Mouse (Mus musculus) heart, embryonic 13.5 days (tissue): ENCODE results near the gene Fndc3b. TPM values are rescaled to one million over a fixed set of nuclear protein-coding genes. Genes with fewer than 3 reads are reported as not detected.
A peak's percentile ranks its signal among the peaks of the same experiment; 100 is the strongest.
"Not testable (repeated sequence)": the region's sequence is repeated elsewhere in the genome, so short reads cannot be mapped to it uniquely, and the experiment has no call there.

ENCODE experiments used
- ATAC-seq: fragments of 200-750 bp; cut with Nextera tagmentation; 2 replicates; pipeline ENCODE4 v1.8.0; 2017; ENCODE audit warnings: moderate TSS enrichment; ENCODE audit not compliant: insufficient number of reproducible peaks, low FRiP score, low TSS enrichment; ENCODE audit errors: extremely low read depth
- H3K27ac ChIP-seq: fragments of 300-500 bp; sonication (generic); replicated peaks from 2 replicates; pipeline ENCODE4 v1.5.1; 2015; ENCODE audit warnings: moderate library complexity, mild to moderate bottlenecking, inconsistent platforms
- H3K27me3 ChIP-seq: fragments of 300-500 bp; sonication (generic); replicated peaks from 2 replicates; pipeline ENCODE4 v1.6.1; 2015; ENCODE audit warnings: mild to moderate bottlenecking, inconsistent platforms
- H3K36me3 ChIP-seq: fragments of 300-500 bp; sonication (generic); 2 replicates; pipeline ENCODE4 v1.6.1; 2015; ENCODE audit warnings: mild to moderate bottlenecking, inconsistent platforms
- H3K4me1 ChIP-seq: fragments of 300-500 bp; sonication (generic); 2 replicates; pipeline ENCODE4 v1.6.1; 2015; ENCODE audit warnings: inconsistent platforms
- H3K4me2 ChIP-seq: fragments of 300-500 bp; sonication (generic); 2 replicates; pipeline ENCODE4 v1.6.1; 2015; ENCODE audit warnings: inconsistent platforms, mild to moderate bottlenecking, moderate library complexity
- H3K4me3 ChIP-seq: fragments of 300-500 bp; sonication (generic); 2 replicates; pipeline ENCODE4 v1.5.1; 2015; ENCODE audit warnings: moderate library complexity, mild to moderate bottlenecking, inconsistent platforms
- H3K9ac ChIP-seq: fragments of 300-500 bp; sonication (generic); 2 replicates; pipeline ENCODE4 v1.6.1; 2015; ENCODE audit warnings: inconsistent platforms, mild to moderate bottlenecking, moderate library complexity
- H3K9me3 ChIP-seq: fragments of 300-500 bp; sonication (generic); 2 replicates; pipeline ENCODE4 v1.6.1; 2016; ENCODE audit warnings: inconsistent platforms
- WGBS: fragments of 180-500 bp; shearing (Covaris S2); methylation state at CpG from one replicate; pipeline ENCODE4 v1.1.7; 2015; ENCODE audit warnings: mixed read lengths; 5-methylcytosine and 5-hydroxymethylcytosine counted together
- polyA plus RNA-seq: library from polyadenylated mRNA; unstranded; fragments of >200 nt; fragmentation: Nextera tagmentation; extraction: Ambion mirVana; gene quantifications from 2 replicates; pipeline ENCODE4 v1.2.1, GENCODE M21; 2015

The Fndc3b gene
- polyA plus RNA-seq, 1 experiment from 2014 or later = 22.3 TPM

DNA sequence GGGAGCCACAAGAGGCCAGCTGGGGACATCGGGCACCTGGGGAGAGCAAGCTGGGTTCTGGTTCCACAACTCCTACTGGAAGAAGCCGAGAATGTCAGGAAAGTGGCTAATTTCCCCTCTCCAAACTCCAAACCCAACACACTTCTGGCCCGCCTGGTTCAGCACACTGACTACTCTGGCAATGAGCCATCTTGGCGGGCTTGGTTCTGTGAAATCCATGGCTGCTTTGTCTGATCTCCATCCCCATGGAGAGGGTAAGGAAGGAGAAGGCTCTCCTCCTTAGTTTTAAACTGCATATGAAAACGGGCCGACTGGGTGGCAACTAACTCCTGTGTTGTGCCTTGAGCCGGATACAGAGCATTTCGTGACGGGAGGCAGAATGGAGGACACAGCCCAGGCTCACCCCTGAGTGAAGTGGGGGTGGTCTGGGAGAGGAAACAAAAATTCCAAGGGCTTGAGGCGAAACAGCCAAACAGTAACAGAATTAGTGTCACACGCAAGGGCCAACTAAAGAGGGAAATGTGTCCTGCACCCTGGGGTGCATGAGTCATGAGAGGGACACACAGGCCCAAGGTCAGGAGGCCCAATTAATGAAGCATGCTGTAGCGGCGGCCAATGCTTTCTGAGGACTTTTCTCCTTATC is 280.4 kb downstream of the Fndc3b start:
- H3K9ac ChIP-seq = no peak overlapping the region
- 0 out of 2 replicates have a peak overlapping the region, but pooled peaks have one; percentile 9 for H3K27ac ChIP-seq
- H3K9me3 ChIP-seq = no peaks in the 10 kb centered on the region
- 82% methylated on average over 13 of the region's 13 CpGs for WGBS
- peaks cover 89% of the 10 kb centered on the region for H3K36me3 ChIP-seq
- H3K4me3 ChIP-seq = no peak overlapping the region
- no peaks in the 10 kb centered on the region for H3K27me3 ChIP-seq
- H3K4me1 ChIP-seq = peaks cover 22% of the 10 kb centered on the region
- H3K4me2 ChIP-seq = no peak overlapping the region
- ATAC-seq = no peak

DNA sequence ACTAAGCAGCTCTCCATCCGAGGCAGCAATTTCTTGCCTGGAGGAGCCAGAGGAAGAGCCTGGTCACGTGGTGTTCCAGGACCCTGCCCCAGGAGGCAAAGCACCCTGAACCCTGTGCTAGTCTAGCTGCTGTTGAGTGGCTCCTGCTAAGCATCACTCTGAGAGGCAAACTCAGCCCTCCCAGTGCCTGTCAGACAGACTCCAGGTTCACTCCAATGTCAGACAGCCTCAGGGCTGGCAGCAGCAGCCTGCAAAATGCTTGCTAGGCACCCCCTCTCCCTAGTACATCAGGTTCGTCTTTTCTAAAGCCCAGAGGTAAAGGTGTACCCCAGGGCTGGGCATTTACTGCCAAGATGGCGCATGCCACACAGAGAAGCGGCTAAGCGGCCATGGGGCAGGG is 283.7 kb downstream of the Fndc3b start:
- no peak for ATAC-seq
- Histone ChIP-seq H3K36me3 (peaks cover 91% of the 10 kb centered on the region), H3K4me2 (no peak overlapping the region), H3K27me3 (no peaks in the 10 kb centered on the region), H3K4me1 (peaks cover 16% of the 10 kb centered on the region), H3K27ac (no peak overlapping the region), H3K4me3 (no peak overlapping the region), H3K9ac (no peak overlapping the region), H3K9me3 (no peaks in the 10 kb centered on the region)
- WGBS = 73% methylated on average over 6 of the region's 6 CpGs

DNA sequence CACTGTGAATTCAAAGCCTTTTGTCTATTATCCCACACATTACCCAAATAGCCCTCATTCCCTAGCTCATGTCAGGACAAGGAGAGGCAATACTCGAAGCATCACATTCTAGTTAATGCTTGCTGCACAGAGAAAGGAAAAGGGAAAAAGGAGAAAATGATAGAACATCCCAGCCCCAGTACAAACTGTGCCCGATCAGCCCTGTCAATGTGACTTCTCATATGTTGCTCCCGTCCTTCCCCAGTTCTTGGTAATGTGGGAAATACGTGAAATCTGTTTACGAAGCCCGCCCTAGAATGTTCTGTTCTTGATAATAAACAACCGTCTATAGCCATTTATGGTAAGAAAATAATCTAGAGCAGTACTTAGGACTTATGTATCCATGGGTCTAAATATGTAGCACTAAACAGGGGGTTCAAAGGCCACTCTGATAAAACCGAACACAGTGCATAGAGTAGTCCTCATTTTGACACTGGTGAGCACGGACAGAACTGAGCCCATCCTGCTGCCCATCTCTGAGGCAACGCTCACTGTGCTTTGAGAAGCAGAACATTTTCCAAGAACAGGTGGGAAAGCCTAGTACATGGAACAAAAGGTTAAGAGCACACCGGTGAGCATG is 286.9 kb downstream of the Fndc3b start:
- no peak overlapping the region for H3K9ac ChIP-seq
- H3K4me3 ChIP-seq = no peak overlapping the region
- no peaks in the 10 kb centered on the region for H3K9me3 ChIP-seq
- H3K4me2 ChIP-seq = no peak overlapping the region
- ATAC-seq = no peak
- H3K27me3 ChIP-seq = no peaks in the 10 kb centered on the region
- no peaks in the 10 kb centered on the region for H3K4me1 ChIP-seq
- no peak overlapping the region for H3K27ac ChIP-seq
- 86% methylated on average over 11 of the region's 11 CpGs for WGBS
- peaks cover 89% of the 10 kb centered on the region for H3K36me3 ChIP-seq

DNA sequence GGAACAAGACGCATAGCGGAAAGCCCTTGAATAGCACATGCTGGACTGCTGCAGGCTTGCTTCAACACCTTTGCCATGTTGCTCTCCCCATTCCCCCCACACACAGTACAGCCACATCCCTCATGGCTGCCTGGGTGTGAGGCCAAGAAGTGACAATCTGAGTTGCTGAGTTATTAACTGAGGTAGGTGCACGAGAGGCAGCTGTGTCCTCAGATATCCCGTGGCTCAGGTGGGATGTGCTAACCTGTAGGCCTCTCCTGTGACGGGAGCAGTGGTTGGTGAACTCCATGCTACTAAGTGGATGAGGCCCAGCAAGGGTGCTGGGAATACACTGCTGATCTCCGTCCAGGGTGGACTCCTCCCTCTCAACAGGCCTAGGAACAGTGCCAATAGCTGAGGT is 288.6 kb downstream of the Fndc3b start:
- Histone ChIP-seq H3K4me3 (no peak overlapping the region), H3K4me2 (no peak overlapping the region), H3K36me3 (peaks cover 89% of the 10 kb centered on the region), H3K27me3 (no peaks in the 10 kb centered on the region), H3K9ac (no peak overlapping the region), H3K9me3 (no peaks in the 10 kb centered on the region), H3K27ac (no peak overlapping the region), H3K4me1 (no peaks in the 10 kb centered on the region)
- 76% methylated on average over 6 of the region's 6 CpGs for WGBS
- ATAC-seq = no peak

DNA sequence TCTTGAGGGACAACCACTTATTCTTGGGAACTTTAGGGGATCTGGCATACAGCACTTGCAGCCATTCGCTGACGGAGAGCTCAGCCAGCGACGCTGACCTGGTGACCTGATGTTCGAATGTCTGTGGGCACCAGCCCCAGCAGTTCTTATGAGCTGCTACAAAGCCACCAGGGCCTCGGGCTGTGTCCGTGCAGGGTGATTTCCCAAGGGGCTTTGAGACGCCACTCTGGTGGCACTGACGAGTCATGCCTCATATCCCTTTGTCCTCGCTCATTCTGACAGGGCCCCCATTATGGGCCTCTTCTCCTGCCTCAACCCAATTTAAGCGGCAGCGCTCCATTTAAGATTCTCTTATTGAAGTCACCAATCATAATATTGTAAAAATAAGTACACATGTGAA is 289.1 kb downstream of the Fndc3b start:
- WGBS = 79% methylated on average over 12 of the region's 12 CpGs
- H3K4me2 ChIP-seq = no peak overlapping the region
- no peaks in the 10 kb centered on the region for H3K27me3 ChIP-seq
- peaks cover 89% of the 10 kb centered on the region for H3K36me3 ChIP-seq
- ATAC-seq = no peak
- no peak overlapping the region for H3K4me3 ChIP-seq
- no peaks in the 10 kb centered on the region for H3K9me3 ChIP-seq
- H3K4me1 ChIP-seq = no peaks in the 10 kb centered on the region
- H3K9ac ChIP-seq = no peak overlapping the region
- H3K27ac ChIP-seq = no peak overlapping the region

DNA sequence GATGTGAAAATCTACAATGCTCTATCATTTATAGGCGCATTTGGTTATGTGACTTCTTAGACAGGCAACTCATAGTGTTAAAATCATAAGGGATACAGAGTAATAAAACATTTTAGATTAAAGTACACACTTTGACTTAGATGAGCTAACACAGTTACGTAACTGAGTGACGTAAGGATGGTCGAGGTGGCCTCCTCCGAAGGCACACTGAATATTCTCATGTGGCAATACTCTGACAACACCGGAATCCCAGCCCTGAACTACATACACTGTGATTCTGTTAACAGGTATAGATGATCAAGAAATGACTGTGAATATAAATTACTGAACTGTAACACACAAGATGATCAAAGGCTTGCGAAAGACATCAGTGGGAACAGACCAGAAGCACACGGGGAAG is 292.5 kb downstream of the Fndc3b start:
- no peak for ATAC-seq
- H3K4me2 ChIP-seq = no peak overlapping the region
- WGBS = 90% methylated on average over 8 of the region's 8 CpGs
- no peak overlapping the region for H3K9ac ChIP-seq
- H3K27ac ChIP-seq = no peak overlapping the region
- H3K4me3 ChIP-seq = no peak overlapping the region
- H3K27me3 ChIP-seq = no peaks in the 10 kb centered on the region
- no peaks in the 10 kb centered on the region for H3K4me1 ChIP-seq
- peaks cover 77% of the 10 kb centered on the region for H3K36me3 ChIP-seq
- no peaks in the 10 kb centered on the region for H3K9me3 ChIP-seq

DNA sequence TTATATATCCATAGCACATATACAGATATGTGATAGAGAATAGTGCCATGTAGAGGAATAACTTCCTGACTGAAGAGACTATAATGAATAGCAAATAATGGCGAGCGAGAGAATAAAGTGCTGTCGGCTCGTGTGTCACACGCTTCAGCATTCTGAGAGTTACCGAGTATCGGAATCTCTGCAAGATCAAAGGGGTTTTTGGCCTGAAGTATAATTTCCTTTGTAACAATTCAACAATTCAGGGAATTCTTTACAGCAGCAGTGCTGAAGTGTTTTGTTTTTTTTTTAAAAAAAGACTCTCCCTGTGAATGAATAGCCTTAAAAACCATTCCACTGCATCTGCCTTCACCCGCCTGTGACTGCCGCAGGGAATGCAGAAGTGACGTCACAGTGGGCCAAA is 294.3 kb downstream of the Fndc3b start:
- ATAC-seq = no peak
- Histone ChIP-seq H3K4me2 (no peak overlapping the region), H3K4me3 (no peak overlapping the region), H3K9ac (no peak overlapping the region), H3K9me3 (no peaks in the 10 kb centered on the region), H3K4me1 (no peaks in the 10 kb centered on the region), H3K27ac (no peak overlapping the region), H3K27me3 (no peaks in the 10 kb centered on the region), H3K36me3 (peaks cover 61% of the 10 kb centered on the region)
- 81% methylated on average over 10 of the region's 10 CpGs for WGBS

DNA sequence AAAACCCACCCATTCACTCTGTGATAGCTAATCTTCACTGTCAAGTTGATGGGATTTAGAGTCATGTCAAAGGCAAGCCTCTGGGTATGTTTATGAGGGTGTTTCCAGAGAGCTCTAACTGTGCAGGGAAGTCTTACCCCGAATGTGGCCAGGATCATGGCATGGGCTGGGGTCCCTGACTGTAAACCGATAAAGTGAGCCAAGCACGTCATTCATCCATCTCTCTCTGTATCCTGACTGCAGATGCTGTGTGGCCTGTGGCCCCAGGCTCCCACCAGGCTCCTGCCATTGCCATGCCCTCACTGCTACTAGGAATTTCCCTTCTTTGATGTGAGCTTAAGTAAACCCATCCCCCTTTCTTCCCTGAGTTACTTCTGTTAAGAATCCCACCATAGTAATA is 297.5 kb downstream of the Fndc3b start:
- no peaks in the 10 kb centered on the region for H3K27me3 ChIP-seq
- H3K4me1 ChIP-seq = peaks cover 4% of the 10 kb centered on the region
- H3K9me3 ChIP-seq = no peaks in the 10 kb centered on the region
- ATAC-seq = no peak
- no peak overlapping the region for H3K4me2 ChIP-seq
- H3K36me3 ChIP-seq = peaks cover 34% of the 10 kb centered on the region
- 63% methylated on average over 3 of the region's 3 CpGs for WGBS
- H3K27ac ChIP-seq = no peak overlapping the region
- no peak overlapping the region for H3K4me3 ChIP-seq
- H3K9ac ChIP-seq = no peak overlapping the region

DNA sequence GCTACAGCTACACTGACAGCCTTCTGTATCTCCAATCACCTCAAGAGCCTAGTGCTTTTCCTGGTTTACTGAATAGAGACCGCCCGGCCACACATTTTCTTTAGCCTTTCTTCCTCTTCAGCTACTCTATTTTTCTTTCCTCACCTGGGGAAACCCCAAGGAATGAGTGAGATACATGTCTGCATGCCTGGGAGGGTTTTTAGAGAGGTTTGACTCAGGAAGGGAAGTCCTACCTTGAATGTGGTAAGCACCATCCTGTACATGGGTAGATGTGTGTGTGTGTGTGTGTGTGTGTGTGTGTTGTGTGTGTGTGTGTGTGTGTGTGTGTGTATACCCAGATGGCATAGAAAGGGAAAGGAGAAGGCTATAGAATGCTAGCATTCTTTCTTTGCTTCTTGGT is 299.8 kb downstream of the Fndc3b start:
- no peak overlapping the region for H3K27ac ChIP-seq
- H3K36me3 ChIP-seq = peaks cover 15% of the 10 kb centered on the region
- H3K4me2 ChIP-seq = no peak overlapping the region
- no peak for ATAC-seq
- H3K4me3 ChIP-seq = no peak overlapping the region
- peaks cover 5% of the 10 kb centered on the region for H3K4me1 ChIP-seq
- no peaks in the 10 kb centered on the region for H3K27me3 ChIP-seq
- WGBS = 84% methylated on average over 2 of the region's 2 CpGs
- H3K9ac ChIP-seq = no peak overlapping the region
- no peaks in the 10 kb centered on the region for H3K9me3 ChIP-seq

DNA sequence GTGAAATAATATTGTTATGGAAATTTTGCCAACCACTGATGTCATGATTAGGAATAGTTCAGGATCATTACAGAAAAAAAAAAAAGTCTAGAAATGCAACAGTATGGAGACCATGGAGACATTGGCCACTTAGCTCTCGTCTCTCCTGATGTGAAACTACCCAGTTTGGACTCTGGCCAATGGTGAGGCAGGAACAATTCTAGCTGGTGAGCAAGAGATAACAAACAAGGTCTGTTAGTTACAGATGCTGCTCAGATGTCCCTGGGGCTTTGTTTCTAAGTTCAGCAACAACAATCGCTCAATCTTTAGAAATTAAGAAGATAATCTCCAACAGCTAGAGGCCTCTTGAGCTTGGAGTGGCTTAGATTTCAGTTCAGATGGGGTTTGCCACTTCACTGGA is 302.5 kb downstream of the Fndc3b start:
- H3K27ac ChIP-seq = no peak overlapping the region
- H3K36me3 ChIP-seq = no peaks in the 10 kb centered on the region
- no peak overlapping the region for H3K4me2 ChIP-seq
- WGBS = 35% methylated on average over 2 of the region's 2 CpGs
- H3K9ac ChIP-seq = no peak overlapping the region
- H3K9me3 ChIP-seq = no peaks in the 10 kb centered on the region
- peaks cover 5% of the 10 kb centered on the region for H3K4me1 ChIP-seq
- H3K4me3 ChIP-seq = no peak overlapping the region
- ATAC-seq = no peak
- no peaks in the 10 kb centered on the region for H3K27me3 ChIP-seq

DNA sequence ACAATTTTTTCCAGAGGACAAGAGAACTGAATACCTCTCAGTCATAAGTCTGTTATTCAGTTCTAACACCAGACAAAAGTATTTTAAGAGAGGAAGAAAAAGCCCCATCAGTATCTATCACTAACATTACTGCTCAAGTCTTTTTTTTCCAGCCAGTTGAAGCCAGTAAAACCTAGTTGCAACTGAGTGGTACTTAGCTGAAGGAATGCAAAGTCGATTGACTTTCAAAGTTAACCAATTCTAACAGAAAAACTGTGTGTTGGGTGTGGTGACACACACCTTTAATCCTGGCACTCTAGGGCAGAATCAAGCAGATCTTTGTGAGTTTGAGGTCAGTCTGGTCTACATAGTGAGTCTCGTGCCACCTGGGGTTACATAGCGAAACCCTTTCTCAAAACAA is 304.7 kb downstream of the Fndc3b start:
- WGBS = 75% methylated on average over 3 of the region's 3 CpGs
- Histone ChIP-seq H3K27me3 (no peaks in the 10 kb centered on the region), H3K4me1 (peaks cover 5% of the 10 kb centered on the region), H3K27ac (no peak overlapping the region), H3K9me3 (no peaks in the 10 kb centered on the region), H3K4me2 (no peak overlapping the region), H3K4me3 (no peak overlapping the region), H3K36me3 (no peaks in the 10 kb centered on the region), H3K9ac (no peak overlapping the region)
- no peak for ATAC-seq

DNA sequence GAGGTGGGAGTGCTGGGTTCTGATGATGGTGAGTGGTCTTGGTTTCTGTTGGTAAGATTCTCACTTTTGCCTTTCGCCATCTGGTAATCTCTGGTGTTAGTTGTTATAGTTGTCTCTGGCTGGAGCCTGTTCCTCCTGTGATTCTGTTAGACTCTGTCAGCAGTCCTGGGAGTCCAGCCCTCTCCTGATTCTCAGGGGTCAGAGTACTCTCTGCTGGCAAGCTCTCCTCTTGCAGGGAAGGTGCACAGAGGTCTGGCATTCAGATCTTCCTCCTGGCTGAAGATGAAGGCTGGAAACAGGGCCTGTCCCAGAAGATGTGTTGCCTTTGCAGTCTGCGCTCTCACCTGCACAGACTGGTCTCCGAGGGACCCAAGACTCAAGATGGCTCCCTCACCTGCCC is 310.1 kb downstream of the Fndc3b start:
- 82% methylated on average over 3 of the region's 3 CpGs for WGBS
- H3K36me3 ChIP-seq, ATAC-seq, H3K4me1 ChIP-seq, H3K27ac ChIP-seq, H3K4me3 ChIP-seq, H3K9ac ChIP-seq, H3K9me3 ChIP-seq, H3K4me2 ChIP-seq, H3K27me3 ChIP-seq: not testable (repeated sequence)
